Mouse (Mus musculus): ENCODE data around the gene Scyl2.

DNA sequence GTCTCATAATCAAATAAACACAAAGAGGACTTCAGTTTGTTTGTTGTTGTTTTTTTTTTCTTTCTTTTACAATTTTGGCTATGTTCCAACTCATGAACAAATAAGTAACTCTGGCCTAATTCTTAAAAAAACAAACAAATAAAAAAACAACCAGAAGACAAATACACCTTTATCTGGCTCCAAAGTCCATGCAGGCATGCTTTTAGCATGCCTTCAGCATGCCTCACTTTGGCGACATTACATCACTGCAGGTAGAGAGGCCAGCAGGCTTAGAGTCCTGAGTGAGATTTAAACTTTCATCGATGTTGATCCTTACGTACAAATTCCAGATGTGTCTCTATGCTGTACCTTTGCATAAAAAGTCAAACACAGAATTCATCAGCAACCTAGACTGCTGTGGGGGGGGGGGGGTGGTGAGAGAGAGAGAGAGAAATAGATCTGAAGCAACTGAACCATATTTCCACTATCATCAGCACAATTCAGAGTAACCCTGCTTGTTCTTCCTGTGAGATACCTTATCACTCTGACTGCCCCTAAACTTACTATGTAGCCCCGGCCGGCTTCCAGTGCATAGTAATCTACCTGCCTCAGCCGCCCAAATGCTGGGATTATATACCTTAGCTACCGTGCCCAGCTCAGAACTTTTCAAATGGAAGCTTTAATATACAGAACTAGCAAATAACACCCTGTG, 52.2 kb downstream of the Scyl2 start:
- TF ChIP-seq CTCF (IDR thresholded peaks at IDR 0.05; ENCODE audit: extremely low read depth, insufficient read depth, insufficient read length, insufficient replicate concordance), result no peak
- no peak for TF ChIP-seq POLR2A (IDR thresholded peaks at IDR 0.05; ENCODE audit: low read depth, low read length)
